Comparison of ENCODE assay signal across 23 mouse cellular contexts in the genomic region with DNA sequence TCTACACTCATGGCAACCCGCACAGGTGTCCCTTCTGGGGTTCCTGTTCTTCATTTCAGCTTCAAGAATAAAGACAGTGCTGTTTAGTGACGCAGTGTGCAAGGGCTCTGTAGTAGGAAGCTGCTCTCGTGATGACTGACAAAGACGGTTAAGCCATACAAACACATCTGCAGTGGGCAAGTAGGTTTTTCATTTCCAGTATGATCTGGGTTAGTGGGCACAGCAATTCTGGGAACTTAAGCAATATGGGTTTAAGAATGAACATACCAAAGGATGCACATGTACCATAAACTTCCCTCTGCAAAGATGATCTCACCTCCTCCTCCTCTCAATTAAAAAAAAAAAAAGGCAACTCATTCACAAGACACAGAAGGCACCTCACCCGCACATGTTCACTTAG.
DNase-seq lines count a peak whose midpoint lies in the region; ATAC-seq and TF ChIP-seq lines count a peak whose summit lies in the region.
"Had no signal": no experiment of that assay in that cellular context is flagged by ENCODE, and none has a peak within 500 bp of the region (broad histone marks: within the 10 kb centered on the region; RNA-seq: fewer than 3 reads in every experiment).

No protein-coding gene starts in this region.

- intact Hi-C loops in left cerebral cortex, postnatal 14 days (cut with DNase I) = no loop called here

- no peak overlapping the region for H3K4me2 ChIP-seq in hindbrain, postnatal 0 days (ENCODE audit: low read depth, low read length)
- H3K4me2 ChIP-seq: heart, embryonic 15.5 days; limb, embryonic 12.5 days; liver, embryonic 12.5 days; lung, embryonic 14.5 days; neural tube, embryonic 15.5 days had no signal

- no peaks in the 10 kb centered on the region for H3K4me1 ChIP-seq in hindbrain, postnatal 0 days (ENCODE audit: insufficient read depth, low read length)
- H3K4me1 ChIP-seq: megakaryocyte, embryonic 14.5 days had no signal

- H3K4me3 ChIP-seq in hindbrain, postnatal 0 days (ENCODE audit: low read length) = no peak overlapping the region
- H3K4me3 ChIP-seq: heart, adult 2 months; heart, embryonic 15.5 days; limb, embryonic 12.5 days; liver, embryonic 12.5 days; megakaryocyte, embryonic 14.5 days; myocyte; neural tube, embryonic 15.5 days had no signal

- H3K9me3 ChIP-seq in hindbrain, postnatal 0 days (ENCODE audit: low read length) = no peaks in the 10 kb centered on the region
- H3K9me3 ChIP-seq: heart, embryonic 15.5 days; limb, embryonic 12.5 days; liver, embryonic 12.5 days; megakaryocyte, embryonic 14.5 days; neural tube, embryonic 15.5 days had no signal

- peak; percentile 39 for DNase-seq in lung, postnatal 36 days
- DNase-seq in lung, postnatal 14 days = no peak
- peak; percentile 15 for DNase-seq in naive thymus-derived CD4-positive, alpha-beta T cell, adult 2 months (ENCODE audit: low read depth)
- DNase-seq in thymus, postnatal 4 days = peak; percentile 33
- DNase-seq in left cerebral cortex, postnatal 14 days (ENCODE audit: low spot score in 2 of 2) = no peak
- no peak for DNase-seq in hindbrain, postnatal 0 days (ENCODE audit: low spot score)
- DNase-seq: cerebellum, adult 9-10 months; gastrocnemius, postnatal 14 days; heart, adult 2 months; kidney, adult 8-10 months; kidney, postnatal 36 days; layer of hippocampus, adult 9-11 months; lung, embryonic 14.5 days; midbrain, embryonic 14.5 days; right cerebral cortex, postnatal 14 days had no signal

- H3K9ac ChIP-seq in hindbrain, postnatal 0 days (replicated peaks; ENCODE audit: low read length) = no peak overlapping the region
- H3K9ac ChIP-seq: heart, embryonic 15.5 days; limb, embryonic 12.5 days; liver, embryonic 12.5 days; lung, embryonic 14.5 days; neural tube, embryonic 15.5 days had no signal

- H3K27me3 ChIP-seq in hindbrain, postnatal 0 days (ENCODE audit: insufficient read depth, low read length) = no peaks in the 10 kb centered on the region
- H3K27me3 ChIP-seq: heart, embryonic 15.5 days; limb, embryonic 12.5 days; liver, embryonic 12.5 days; neural tube, embryonic 15.5 days had no signal

- H3K27ac ChIP-seq in hindbrain, postnatal 0 days = no peak overlapping the region
- H3K27ac ChIP-seq: heart, adult 2 months; heart, embryonic 15.5 days; limb, embryonic 12.5 days; liver, embryonic 12.5 days; neural tube, embryonic 15.5 days had no signal

- ATAC-seq in common myeloid progenitor, adult 5-6 weeks (replicated peaks; ENCODE audit: low read depth, poor library complexity, severe bottlenecking) = peak; percentile 72
- ATAC-seq in hindbrain, postnatal 0 days = no peak
- ATAC-seq: forebrain, embryonic 14.5 days; liver, embryonic 12.5 days had no signal

- TF ChIP-seq CTCF in hindbrain, postnatal 0 days (IDR thresholded peaks at IDR 0.05; ENCODE audit: low read depth) = no peak

- no peaks in the 10 kb centered on the region for H3K36me3 ChIP-seq in hindbrain, postnatal 0 days (ENCODE audit: insufficient read depth, low read length)
- H3K36me3 ChIP-seq: heart, embryonic 15.5 days; limb, embryonic 12.5 days; liver, embryonic 12.5 days; neural tube, embryonic 15.5 days had no signal

- 93% methylated on average over 5 of the region's 5 CpGs for WGBS in hindbrain, postnatal 0 days

Comparison
In these comparisons a context has a peak if more than half of its experiments do, and no peak if none do; other contexts are left out.
1. DNase-seq: peak in lung, postnatal 36 days (single experiment), naive thymus-derived CD4-positive, alpha-beta T cell, adult 2 months (single experiment) and thymus, postnatal 4 days (single experiment); none in lung, postnatal 14 days (single experiment), left cerebral cortex, postnatal 14 days (0 of 2) and hindbrain, postnatal 0 days (single experiment).